Mouse (Mus musculus) hindbrain, postnatal 0 days (tissue): Measurements from ENCODE around the gene Slc25a5. TPM values are rescaled to one million over a fixed set of nuclear protein-coding genes. Genes with fewer than 3 reads are reported as not detected.

Experiments used
- ATAC-seq: fragments of 200-750 bp; cut with Nextera tagmentation; 2 replicates; pipeline ENCODE4 v1.8.0; 2017; ENCODE audit warnings: mild to moderate bottlenecking, moderate TSS enrichment, moderate library complexity
- DNase-seq: peaks from one replicate; pipeline ENCODE4 v3.0.0-alpha.2; 2015; ENCODE audit warnings: low spot score
- H3K27ac ChIP-seq: fragments of 300-500 bp; sonication (generic); 2 replicates; pipeline ENCODE4 v1.5.1; 2014; ENCODE audit warnings: mild to moderate bottlenecking
- H3K27me3 ChIP-seq: fragments of 300-500 bp; sonication (generic); 2 replicates; pipeline ENCODE4 v1.6.1; 2014; ENCODE audit warnings: low read length, mixed read lengths; ENCODE audit not compliant: insufficient read depth
- H3K36me3 ChIP-seq: fragments of 300-500 bp; sonication (generic); 2 replicates; pipeline ENCODE4 v1.6.1; 2014; ENCODE audit warnings: low read length, mixed read lengths; ENCODE audit not compliant: insufficient read depth
- H3K4me1 ChIP-seq: fragments of 300-500 bp; sonication (generic); 2 replicates; pipeline ENCODE4 v1.6.1; 2014; ENCODE audit warnings: antibody characterized with exemption, low read length, mixed read lengths; ENCODE audit not compliant: insufficient read depth
- H3K4me2 ChIP-seq: fragments of 300-500 bp; sonication (generic); 2 replicates; pipeline ENCODE4 v1.6.1; 2014; ENCODE audit warnings: low read depth, mild to moderate bottlenecking, low read length, moderate library complexity, mixed read lengths
- H3K4me3 ChIP-seq: fragments of 300-500 bp; sonication (generic); 2 replicates; pipeline ENCODE4 v1.5.1; 2014; ENCODE audit warnings: low read length
- H3K9ac ChIP-seq: fragments of 300-500 bp; sonication (generic); replicated peaks from 2 replicates; pipeline ENCODE4 v1.6.1; 2014; ENCODE audit warnings: mild to moderate bottlenecking, low read length, moderate library complexity, mixed read lengths
- H3K9me3 ChIP-seq: fragments of 300-500 bp; sonication (generic); 2 replicates; pipeline ENCODE4 v1.6.1; 2016; ENCODE audit warnings: low read length, mixed read lengths
- CTCF ChIP-seq: IDR thresholded peaks from 2 replicates; pipeline ENCODE4 v1.5.1; 2016; ENCODE audit warnings: antibody characterized with exemption, control low read depth, low read depth
- WGBS: fragments of 180-500 bp; shearing (Covaris S2); extraction: QIAGEN DNeasy Blood & Tissue Kit; methylation state at CpG from one replicate; pipeline ENCODE4 v1.1.7; 2014; 5-methylcytosine and 5-hydroxymethylcytosine counted together
- polyA plus RNA-seq: library from polyadenylated mRNA; unstranded; fragments of >200 nt; fragmentation: Nextera tagmentation; extraction: Ambion mirVana; gene quantifications from 2 replicates; pipeline ENCODE4 v1.2.1, GENCODE M21; 2015
- total RNA-seq: library from RNA; depleted of rRNA; stranded (reverse); fragments of >200 nt; gene quantifications from 2 replicates; pipeline ENCODE4 v1.2.3, GENCODE M21; 2014; rRNA removed

Gene Slc25a5
- total RNA-seq = 494 and 546 TPM in 2 replicates
- 693 and 697 TPM in 2 replicates for polyA plus RNA-seq

DNA sequence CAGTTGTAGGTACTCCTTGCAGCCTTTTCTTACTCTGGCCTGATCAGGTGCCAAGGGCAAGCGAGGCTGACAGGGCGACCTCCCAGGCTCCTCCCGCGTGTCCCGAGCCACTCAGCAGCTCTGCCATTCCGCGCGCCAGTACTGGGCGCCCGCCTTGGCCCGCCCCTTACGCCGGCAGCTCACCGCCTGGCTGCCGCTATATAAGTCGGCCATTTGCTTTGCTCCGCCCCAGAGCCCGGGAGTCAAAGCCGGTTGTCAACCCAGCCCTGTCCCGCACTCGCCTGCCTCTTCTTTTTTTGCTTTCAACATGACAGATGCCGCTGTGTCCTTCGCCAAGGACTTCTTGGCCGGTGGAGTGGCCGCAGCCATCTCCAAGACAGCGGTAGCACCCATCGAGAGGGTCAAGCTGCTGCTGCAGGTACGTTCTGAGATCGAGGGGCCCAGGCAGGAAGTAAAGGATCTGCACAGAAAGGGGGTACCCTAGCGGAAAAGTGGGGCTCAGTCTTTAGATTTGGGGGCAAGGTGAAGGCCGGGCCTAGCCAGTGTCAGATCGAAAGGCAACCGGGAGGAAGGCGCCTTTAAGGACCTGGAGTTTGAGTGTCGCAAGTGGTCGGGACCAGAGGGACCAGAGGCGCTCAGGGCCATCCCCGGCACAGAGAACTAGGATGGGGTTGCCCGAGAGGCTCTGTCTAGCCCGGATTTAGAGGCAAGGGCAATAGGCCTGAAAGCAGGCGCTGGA is at the start of gene Slc25a5:
TSS of gene Slc25a5 (plus strand) at position 228 of the 739 bp plus-strand sequence.
- Histone ChIP-seq H3K4me3 (peak within 1 kb of the TSS; percentile 53), H3K27ac (peak within 1 kb of the TSS; percentile 92), H3K9me3 (no peaks in the 10 kb centered on the region), H3K27me3 (no peaks in the 10 kb centered on the region), H3K4me1 (no peaks in the 10 kb centered on the region), H3K9ac (peak within 1 kb of the TSS; percentile 65), H3K36me3 (no peaks in the 10 kb centered on the region), H3K4me2 (peak within 1 kb of the TSS; percentile 60)
- 31% methylated on average over 41 of the region's 41 CpGs for WGBS
- no peak for TF ChIP-seq CTCF
- ATAC-seq (peak; percentile 95), DNase-seq (peak; percentile 90)

DNA sequence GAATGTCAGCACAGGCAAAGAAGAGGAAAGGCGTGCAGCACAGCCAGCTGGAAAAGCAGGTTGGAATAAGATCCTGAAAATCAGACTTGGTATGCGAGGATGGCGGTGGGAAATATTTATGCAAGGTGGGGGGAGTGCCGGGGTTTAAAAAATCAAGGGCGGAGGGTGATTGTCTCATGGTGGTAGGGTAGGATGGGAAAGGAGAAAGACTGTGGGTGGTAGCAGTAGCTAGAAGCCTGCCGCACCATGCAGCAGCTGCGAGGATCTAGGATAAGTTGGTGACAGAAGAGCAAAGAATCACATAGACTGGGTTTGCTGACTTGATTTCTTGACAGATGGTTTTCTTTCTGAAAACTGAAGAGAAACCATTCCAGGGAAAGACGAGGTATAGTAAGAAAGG is 48.7 kb upstream of the Slc25a5 start:
- Histone ChIP-seq H3K9me3 (no peaks in the 10 kb centered on the region), H3K9ac (no peak overlapping the region), H3K4me1 (no peaks in the 10 kb centered on the region), H3K36me3 (no peaks in the 10 kb centered on the region), H3K27ac (no peak overlapping the region), H3K27me3 (no peaks in the 10 kb centered on the region), H3K4me2 (no peak overlapping the region), H3K4me3 (no peak overlapping the region)
- no peak for ATAC-seq
- WGBS = 76% methylated on average over 8 of the region's 8 CpGs
- no peak for TF ChIP-seq CTCF
- no peak for DNase-seq

DNA sequence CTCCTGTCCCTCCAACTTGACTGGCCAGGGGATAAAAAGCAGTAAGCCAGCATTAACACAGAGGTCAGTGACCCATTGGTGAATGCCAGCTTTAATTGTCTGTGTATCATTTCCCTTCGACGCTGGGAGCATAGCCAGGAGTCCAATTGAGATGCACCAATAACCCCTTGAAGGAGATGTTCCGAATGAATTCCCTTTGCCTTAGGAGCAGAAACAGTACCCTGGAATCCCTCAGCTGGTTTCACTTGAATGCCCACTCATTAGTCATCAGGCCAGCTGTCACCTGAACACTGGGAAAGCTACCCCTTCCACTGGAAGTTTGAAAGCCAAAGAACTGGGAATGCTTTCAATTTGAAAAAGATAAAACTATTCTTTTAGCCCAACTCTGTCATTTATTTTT is 46.9 kb upstream of the Slc25a5 start:
- Histone ChIP-seq H3K4me1 (no peaks in the 10 kb centered on the region), H3K27ac (no peak overlapping the region), H3K36me3 (no peaks in the 10 kb centered on the region), H3K4me2 (no peak overlapping the region), H3K27me3 (no peaks in the 10 kb centered on the region), H3K9me3 (no peaks in the 10 kb centered on the region), H3K9ac (no peak overlapping the region), H3K4me3 (no peak overlapping the region)
- 39% methylated on average over 3 of the region's 3 CpGs for WGBS
- ATAC-seq = no peak
- DNase-seq = peak; percentile 39
- TF ChIP-seq CTCF = no peak

DNA sequence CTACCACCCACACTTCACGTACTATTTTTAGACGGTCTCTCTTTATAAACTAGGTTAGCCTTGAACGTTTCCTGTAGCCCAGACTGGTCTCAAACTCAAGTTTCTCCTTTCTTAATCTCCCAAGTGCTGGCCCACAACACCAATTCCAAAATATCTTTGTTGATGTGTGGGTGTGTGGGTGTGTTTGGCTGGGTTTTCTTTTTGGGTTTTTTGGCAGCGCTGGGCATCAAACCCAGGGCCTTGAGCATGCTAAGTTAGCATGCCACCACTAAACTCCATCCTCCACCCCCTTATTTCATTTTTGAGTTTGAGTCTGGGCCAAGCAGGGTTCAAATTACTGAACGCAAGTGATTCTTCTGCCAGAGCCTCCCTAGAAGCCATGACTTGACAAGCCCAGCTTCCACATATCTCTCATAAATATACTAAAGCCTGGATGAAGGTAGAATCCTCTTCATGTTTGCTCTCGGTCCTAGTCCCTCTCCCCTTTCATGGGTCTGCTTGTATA is 46.1 kb upstream of the Slc25a5 start:
- H3K4me3 ChIP-seq = no peak overlapping the region
- H3K27me3 ChIP-seq = no peaks in the 10 kb centered on the region
- no peaks in the 10 kb centered on the region for H3K9me3 ChIP-seq
- H3K36me3 ChIP-seq = no peaks in the 10 kb centered on the region
- DNase-seq = no peak
- H3K27ac ChIP-seq = no peak overlapping the region
- no peak overlapping the region for H3K9ac ChIP-seq
- TF ChIP-seq CTCF = no peak
- no peak for ATAC-seq
- WGBS = 68% methylated on average over 6 of the region's 6 CpGs
- H3K4me1 ChIP-seq = no peaks in the 10 kb centered on the region
- no peak overlapping the region for H3K4me2 ChIP-seq

DNA sequence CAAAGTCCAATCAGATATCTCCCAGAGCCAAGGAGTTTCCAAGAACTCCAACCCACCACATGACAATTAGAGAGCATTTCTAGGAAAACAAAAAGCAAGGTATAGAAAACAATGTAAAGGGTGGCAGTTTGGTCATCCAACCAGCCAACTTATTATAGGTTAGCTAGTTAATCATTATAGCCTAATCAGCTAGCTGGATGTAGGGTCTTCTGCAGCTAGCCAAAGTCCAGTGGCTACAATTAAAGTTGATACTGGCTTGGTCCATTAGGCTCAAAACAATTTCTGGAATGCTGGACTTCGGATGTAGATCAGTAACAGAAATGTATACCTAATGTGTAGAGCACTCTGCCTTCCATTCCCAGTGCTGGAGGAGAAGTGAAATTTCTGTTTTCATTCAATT is 44.9 kb upstream of the Slc25a5 start:
- Histone ChIP-seq H3K36me3 (no peaks in the 10 kb centered on the region), H3K27me3 (no peaks in the 10 kb centered on the region), H3K9me3 (no peaks in the 10 kb centered on the region), H3K4me1 (no peaks in the 10 kb centered on the region), H3K4me3 (no peak overlapping the region), H3K9ac (no peak overlapping the region), H3K4me2 (no peak overlapping the region), H3K27ac (no peak overlapping the region)
- ATAC-seq (no peak), DNase-seq (no peak)
- TF ChIP-seq CTCF = no peak
- 82% methylated on average over 1 of the region's 1 CpGs for WGBS

DNA sequence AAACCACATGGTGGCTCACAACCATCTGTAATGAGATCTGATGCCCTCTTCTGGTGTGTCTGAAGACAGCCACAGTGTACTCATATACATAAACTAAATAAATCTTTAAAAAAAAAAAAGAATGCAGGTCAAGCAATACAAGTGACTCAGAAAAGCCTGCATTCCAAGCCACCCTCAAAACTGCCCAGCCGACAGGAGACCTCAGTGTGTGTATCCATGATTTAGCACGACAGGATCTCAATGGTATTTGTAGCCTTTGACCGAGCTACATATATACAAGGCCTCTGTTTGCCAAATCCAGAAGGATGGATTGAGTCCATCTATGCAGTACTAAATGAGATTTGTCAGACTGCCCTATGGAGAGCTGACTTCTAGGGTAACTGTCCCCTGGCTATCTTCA is 42.9 kb upstream of the Slc25a5 start:
- DNase-seq (no peak), ATAC-seq (no peak)
- Histone ChIP-seq H3K27ac (no peak overlapping the region), H3K27me3 (no peaks in the 10 kb centered on the region), H3K36me3 (no peaks in the 10 kb centered on the region), H3K4me3 (no peak overlapping the region), H3K4me2 (no peak overlapping the region), H3K4me1 (no peaks in the 10 kb centered on the region), H3K9me3 (no peaks in the 10 kb centered on the region), H3K9ac (no peak overlapping the region)
- WGBS = 91% methylated on average over 3 of the region's 3 CpGs
- TF ChIP-seq CTCF = no peak

DNA sequence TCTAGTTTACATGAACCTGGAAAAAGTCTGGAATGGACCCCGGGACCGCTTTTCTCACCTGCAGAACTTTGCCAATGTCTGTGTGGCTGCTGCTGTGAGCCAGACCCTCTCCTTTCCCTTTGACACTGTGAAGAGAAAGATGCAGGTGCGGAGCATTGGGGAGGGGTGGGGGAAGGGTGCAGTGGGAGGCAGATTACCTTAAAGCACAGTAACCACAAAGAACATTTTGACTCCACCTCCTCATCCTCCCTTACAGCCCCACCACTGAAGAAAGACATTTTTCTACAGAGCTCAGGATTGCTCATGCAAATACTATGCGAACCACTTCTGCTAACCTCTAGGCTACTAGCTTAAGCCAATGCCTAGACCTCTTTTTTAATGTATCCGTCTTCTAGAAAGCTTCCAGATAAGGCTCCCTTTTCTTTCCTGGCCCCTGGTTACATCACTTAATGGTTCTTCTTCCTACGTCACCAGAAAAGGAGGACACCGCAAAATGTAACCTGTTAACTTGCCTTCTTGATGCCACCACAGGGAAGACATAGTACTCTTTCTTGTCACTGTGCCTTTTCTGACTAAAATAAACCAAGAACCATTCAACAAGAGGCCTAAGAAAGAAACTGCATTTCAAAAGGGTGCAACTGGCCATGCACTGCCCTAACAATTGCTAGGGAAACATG is 37.5 kb upstream of the Slc25a5 start:
- Histone ChIP-seq H3K27me3 (no peaks in the 10 kb centered on the region), H3K36me3 (no peaks in the 10 kb centered on the region), H3K27ac (no peak overlapping the region), H3K4me2 (no peak overlapping the region), H3K9ac (no peak overlapping the region), H3K4me3 (no peak overlapping the region), H3K9me3 (no peaks in the 10 kb centered on the region), H3K4me1 (no peaks in the 10 kb centered on the region)
- DNase-seq (no peak), ATAC-seq (no peak)
- 71% methylated on average over 7 of the region's 7 CpGs for WGBS
- no peak for TF ChIP-seq CTCF
